Comparison of ENCODE assay signal across 28 mouse cellular contexts in the genomic region with DNA sequence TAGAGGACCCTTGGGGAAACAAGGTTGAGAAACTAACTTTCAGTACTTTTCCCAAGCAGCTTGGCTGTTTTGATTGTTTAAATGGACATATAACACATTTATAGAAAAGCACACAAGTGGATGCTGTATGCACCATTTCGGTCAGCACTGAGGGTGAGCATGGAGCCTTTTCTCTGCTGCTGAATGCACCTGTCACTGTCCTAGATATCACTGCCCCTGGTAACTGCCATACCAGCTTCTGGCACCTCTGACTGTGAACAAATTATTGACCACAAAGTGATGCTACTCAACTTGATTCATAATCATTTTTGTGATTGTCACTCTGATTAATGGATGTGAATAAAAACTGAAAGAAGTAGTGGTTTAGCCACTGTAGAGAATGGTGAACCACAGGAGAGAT.
"Had no signal": no experiment of that assay in that cellular context is flagged by ENCODE, and none has a peak within 500 bp of the region (broad histone marks: within the 10 kb centered on the region; RNA-seq: fewer than 3 reads in every experiment).

No protein-coding gene starts in this region.

- H3K4me3 ChIP-seq: heart, embryonic 10.5 days; heart, embryonic 12.5 days; heart, embryonic 13.5 days; heart, embryonic 15.5 days; hindbrain, embryonic 10.5 days; hindbrain, embryonic 12.5 days; hindbrain, embryonic 13.5 days; hindbrain, embryonic 15.5 days; intestine, embryonic 15.5 days; kidney, embryonic 15.5 days; layer of hippocampus, adult 2 months had no signal

- DNase-seq: heart, postnatal 10 days; heart, postnatal 14 days; heart, postnatal 36 days; heart, postnatal 4 days; kidney, adult 11 months; kidney, adult 18-20 months; kidney, adult 2 months; kidney, adult 8-10 months; kidney, adult 9 months; kidney, postnatal 10 days; kidney, postnatal 14 days; kidney, postnatal 36 days; kidney, postnatal 4 days; layer of hippocampus, adult 9-11 months; layer of hippocampus, postnatal 36 days had no signal

- H3K4me2 ChIP-seq: heart, embryonic 11.5 days; heart, embryonic 12.5 days; heart, embryonic 13.5 days; heart, embryonic 15.5 days; hindbrain, embryonic 12.5 days; hindbrain, embryonic 13.5 days; hindbrain, embryonic 14.5 days; hindbrain, embryonic 15.5 days; intestine, embryonic 15.5 days; kidney, embryonic 15.5 days had no signal

- H3K27me3 ChIP-seq: heart, embryonic 12.5 days; heart, embryonic 13.5 days; heart, embryonic 15.5 days; hindbrain, embryonic 12.5 days; hindbrain, embryonic 13.5 days; hindbrain, embryonic 15.5 days; intestine, embryonic 15.5 days; kidney, embryonic 15.5 days had no signal

- H3K36me3 ChIP-seq: hindbrain, embryonic 15.5 days had no signal
